Mouse (Mus musculus) splenic B cell, adult 2 months (primary cell): ENCODE results near the gene Lsp1.

Source experiments
- DNase-seq: peaks from one replicate; pipeline ENCODE4 v3.0.0-alpha.2; 2011; ENCODE audit warnings: low read depth, low spot score
- H3K27me3 ChIP-seq: 2 replicates; pipeline ENCODE4 v1.6.1; 2012; ENCODE audit warnings: mild to moderate bottlenecking, low read length, moderate library complexity, mixed read lengths; ENCODE audit not compliant: control insufficient read depth, poor library complexity, insufficient read depth, severe bottlenecking
- H3K36me3 ChIP-seq: 2 replicates; pipeline ENCODE4 v1.6.1; 2012; ENCODE audit warnings: mild to moderate bottlenecking, low read length, moderate library complexity, mixed read lengths; ENCODE audit not compliant: control insufficient read depth, poor library complexity, insufficient read depth, severe bottlenecking

The Lsp1 gene

DNA sequence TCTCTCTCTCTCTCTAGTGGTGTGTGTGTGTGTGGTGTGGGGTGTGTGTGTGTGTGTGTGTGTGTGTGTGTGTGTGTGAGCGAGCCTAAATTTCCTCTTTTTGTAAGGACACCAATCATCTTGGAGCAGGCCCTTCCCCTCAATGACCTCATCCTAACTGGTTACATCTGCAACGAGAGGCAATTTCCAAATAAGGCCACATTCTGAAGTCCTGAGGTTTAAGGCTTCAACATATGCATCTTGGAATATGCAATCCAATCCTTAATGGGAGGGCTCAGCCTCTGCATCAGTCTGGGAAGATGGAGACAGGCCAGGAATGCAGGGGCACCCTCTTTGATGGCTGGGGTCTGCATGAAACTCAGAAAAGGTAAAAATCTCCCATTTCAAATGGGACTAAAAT, 2.6 kb upstream of the Lsp1 start:
- Histone ChIP-seq H3K27me3 (no peaks in the 10 kb centered on the region), H3K36me3 (no peaks in the 10 kb centered on the region)
- peak; percentile 50 for DNase-seq

GRCm38 (mm10) chr7:142458676-142459298, 1.8 kb upstream of the Lsp1 start:
- no peaks in the 10 kb centered on the region for H3K36me3 ChIP-seq
- no peaks in the 10 kb centered on the region for H3K27me3 ChIP-seq
- no peak for DNase-seq

- no peaks in the 10 kb centered on the region for H3K27me3 ChIP-seq
- no peaks in the 10 kb centered on the region; the same call in 1 of the 2 replicates for H3K36me3 ChIP-seq
- DNase-seq, result no peak
Observed at GRCm38 (mm10) chr7:142459299-142459691, 1.3 kb upstream of the Lsp1 start.

DNA sequence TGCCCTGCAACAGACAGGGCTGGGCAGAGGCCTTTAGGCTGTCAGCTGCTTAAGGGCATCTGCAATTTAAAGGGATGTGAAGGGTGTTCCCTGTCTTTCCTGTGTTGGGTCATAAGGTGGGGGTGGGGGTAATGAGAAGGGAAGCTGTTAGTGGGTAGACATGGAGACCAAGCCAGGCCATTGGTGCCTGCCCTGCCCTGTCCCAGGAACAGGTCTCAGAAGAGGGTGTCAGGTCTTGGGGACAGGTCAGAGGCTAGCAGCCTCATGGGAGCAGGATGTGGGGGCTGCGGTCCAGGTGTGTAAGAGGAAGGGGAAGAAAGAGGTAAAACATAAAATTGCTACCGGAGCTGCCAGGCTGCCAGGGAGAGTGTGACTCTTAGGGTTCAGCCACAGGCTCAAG, 837 bp downstream of the Lsp1 start:
- Histone ChIP-seq H3K27me3 (no peaks in the 10 kb centered on the region), H3K36me3 (no peaks in the 10 kb centered on the region; the same call in 1 of the 2 replicates)
- no peak for DNase-seq

- H3K27me3 ChIP-seq, result no peaks in the 10 kb centered on the region
- no peak for DNase-seq
- no peaks in the 10 kb centered on the region; the same call in 1 of the 2 replicates for H3K36me3 ChIP-seq
Observed at GRCm38 (mm10) chr7:142462190-142462589, 1.6 kb downstream of the Lsp1 start.

DNA sequence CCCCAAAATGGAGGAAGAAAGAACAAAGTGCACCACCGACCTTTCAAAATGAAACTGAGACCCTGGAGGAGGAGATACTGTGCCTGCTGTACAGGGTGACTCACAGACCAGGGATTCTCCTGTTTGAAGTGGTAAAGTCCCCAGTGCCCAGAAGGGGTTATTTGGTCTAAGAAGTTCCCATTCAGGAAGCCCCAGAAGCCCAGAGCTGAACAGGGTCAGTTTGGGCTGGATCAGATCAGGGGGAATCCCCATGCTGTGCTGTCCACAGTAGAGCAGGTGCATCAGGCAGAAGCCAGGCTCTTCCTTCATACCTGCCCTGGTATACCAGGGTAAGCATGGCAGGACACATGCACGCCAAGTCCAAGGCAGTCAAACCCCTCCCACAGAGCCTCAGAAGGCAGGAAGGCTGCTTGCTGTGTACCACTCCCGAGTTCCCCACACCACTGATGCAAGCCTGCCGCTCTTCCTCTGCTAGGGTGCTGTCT, 2.0 kb downstream of the Lsp1 start:
- no peaks in the 10 kb centered on the region for H3K27me3 ChIP-seq
- H3K36me3 ChIP-seq, result no peaks in the 10 kb centered on the region; the same call in 1 of the 2 replicates
- peak; percentile 36 for DNase-seq

DNA sequence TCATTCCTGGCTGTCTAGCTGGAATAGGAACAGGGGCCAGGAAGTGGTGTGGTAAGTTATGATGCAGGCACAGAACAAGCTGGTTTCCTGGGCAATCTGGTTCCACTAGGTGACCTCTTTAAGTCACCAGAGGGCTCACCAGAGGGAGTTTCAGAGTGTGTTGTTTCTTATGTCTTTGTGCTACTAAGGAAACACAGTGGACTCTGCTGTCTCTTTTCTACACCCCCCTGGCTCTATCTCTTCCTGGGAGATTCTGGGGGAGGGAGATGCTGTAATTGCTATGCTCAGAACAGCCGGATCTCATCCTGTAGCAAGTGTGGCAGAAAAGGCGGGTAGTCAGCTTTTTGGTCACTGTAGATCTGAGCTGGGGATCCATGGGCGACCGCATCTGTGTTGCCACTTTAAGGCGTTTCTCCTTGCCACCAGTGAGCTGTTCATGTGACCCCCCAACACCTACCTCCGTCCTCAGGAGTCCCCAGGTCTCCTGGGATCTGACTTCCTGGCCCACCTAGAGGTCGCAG, 9.6 kb downstream of the Lsp1 start:
- Histone ChIP-seq H3K36me3 (no peaks in the 10 kb centered on the region; the same call in 1 of the 2 replicates), H3K27me3 (no peaks in the 10 kb centered on the region)
- DNase-seq, result no peak

GRCm38 (mm10) chr7:142470808-142471413, 10.3 kb downstream of the Lsp1 start:
- no peaks in the 10 kb centered on the region for H3K27me3 ChIP-seq
- H3K36me3 ChIP-seq, result no peaks in the 10 kb centered on the region; the same call in 1 of the 2 replicates
- DNase-seq, result no peak

- Histone ChIP-seq H3K27me3 (no peaks in the 10 kb centered on the region), H3K36me3 (no peaks in the 10 kb centered on the region; the same call in 1 of the 2 replicates)
Observed at GRCm38 (mm10) chr7:142471414-142471861, 10.8 kb downstream of the Lsp1 start.

GRCm38 (mm10) chr7:142471884-142472570, 11.4 kb downstream of the Lsp1 start:
- Histone ChIP-seq H3K27me3 (no peaks in the 10 kb centered on the region), H3K36me3 (no peaks in the 10 kb centered on the region; the same call in 1 of the 2 replicates)
- DNase-seq, result no peak

More at GRCm38 (mm10) chr7:142471414-142471861, 10.8 kb downstream of the Lsp1 start:
- no peak for DNase-seq

GRCm38 (mm10) chr7:142472936-142473335, 12.3 kb downstream of the Lsp1 start:
- Histone ChIP-seq H3K27me3 (no peaks in the 10 kb centered on the region), H3K36me3 (no peaks in the 10 kb centered on the region; the same call in 1 of the 2 replicates)
- DNase-seq, result no peak

GRCm38 (mm10) chr7:142473476-142473875, 12.9 kb downstream of the Lsp1 start:
- Histone ChIP-seq H3K36me3 (no peaks in the 10 kb centered on the region; the same call in 1 of the 2 replicates), H3K27me3 (no peaks in the 10 kb centered on the region)
- no peak for DNase-seq

DNA sequence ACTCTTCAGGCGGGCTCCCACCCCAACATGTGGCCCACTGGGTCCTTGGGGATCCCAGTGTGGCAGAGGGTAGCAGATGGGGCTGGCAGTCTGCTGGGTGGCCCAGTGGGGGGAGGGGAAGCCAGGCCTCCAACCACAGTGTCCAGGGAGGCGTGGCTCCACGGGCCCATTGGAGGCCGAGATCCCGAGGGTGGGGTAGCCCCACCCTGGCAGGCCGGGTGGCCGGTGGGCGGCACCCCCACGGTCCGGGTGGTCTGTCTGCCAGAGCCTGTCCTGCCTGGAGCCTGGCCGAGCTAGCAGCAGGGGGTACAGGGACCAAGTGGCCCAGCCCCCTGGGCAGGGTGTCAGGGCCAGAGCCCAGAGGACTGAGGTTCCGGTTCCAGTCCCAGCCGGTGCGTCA, 14.2 kb downstream of the Lsp1 start:
- DNase-seq, result no peak
- no peaks in the 10 kb centered on the region; the same call in 1 of the 2 replicates for H3K36me3 ChIP-seq
- no peaks in the 10 kb centered on the region for H3K27me3 ChIP-seq

GRCm38 (mm10) chr7:142475641-142476040, 15.0 kb downstream of the Lsp1 start:
- no peaks in the 10 kb centered on the region for H3K27me3 ChIP-seq
- no peak for DNase-seq
- no peaks in the 10 kb centered on the region; the same call in 1 of the 2 replicates for H3K36me3 ChIP-seq

- no peak for DNase-seq
- no peaks in the 10 kb centered on the region; the same call in 1 of the 2 replicates for H3K36me3 ChIP-seq
Observed at GRCm38 (mm10) chr7:142476271-142476670, 15.7 kb downstream of the Lsp1 start.

More at GRCm38 (mm10) chr7:142476271-142476670, 15.7 kb downstream of the Lsp1 start:
- no peaks in the 10 kb centered on the region for H3K27me3 ChIP-seq
